Mouse (Mus musculus) thymus, postnatal 14 days (tissue): ENCODE data around the gene Fundc2.
A peak's percentile ranks its signal among the peaks of the same experiment; 100 is the strongest.

Source experiments
- DNase-seq: peaks from one replicate; pipeline ENCODE4 v3.0.0; 2021

The Fundc2 gene

GRCm38 (mm10) chrX:75382195-75382771 is at the start of gene Fundc2, which contains the start of gene F8:
TSS of gene Fundc2 (plus strand) at chrX:75382399.
TSS of gene F8 (minus strand) at chrX:75382615.
- DNase-seq = peak; percentile 82

GRCm38 (mm10) chrX:75370197-75370596 is 12.0 kb upstream of the Fundc2 start:
- DNase-seq = no peak

DNA sequence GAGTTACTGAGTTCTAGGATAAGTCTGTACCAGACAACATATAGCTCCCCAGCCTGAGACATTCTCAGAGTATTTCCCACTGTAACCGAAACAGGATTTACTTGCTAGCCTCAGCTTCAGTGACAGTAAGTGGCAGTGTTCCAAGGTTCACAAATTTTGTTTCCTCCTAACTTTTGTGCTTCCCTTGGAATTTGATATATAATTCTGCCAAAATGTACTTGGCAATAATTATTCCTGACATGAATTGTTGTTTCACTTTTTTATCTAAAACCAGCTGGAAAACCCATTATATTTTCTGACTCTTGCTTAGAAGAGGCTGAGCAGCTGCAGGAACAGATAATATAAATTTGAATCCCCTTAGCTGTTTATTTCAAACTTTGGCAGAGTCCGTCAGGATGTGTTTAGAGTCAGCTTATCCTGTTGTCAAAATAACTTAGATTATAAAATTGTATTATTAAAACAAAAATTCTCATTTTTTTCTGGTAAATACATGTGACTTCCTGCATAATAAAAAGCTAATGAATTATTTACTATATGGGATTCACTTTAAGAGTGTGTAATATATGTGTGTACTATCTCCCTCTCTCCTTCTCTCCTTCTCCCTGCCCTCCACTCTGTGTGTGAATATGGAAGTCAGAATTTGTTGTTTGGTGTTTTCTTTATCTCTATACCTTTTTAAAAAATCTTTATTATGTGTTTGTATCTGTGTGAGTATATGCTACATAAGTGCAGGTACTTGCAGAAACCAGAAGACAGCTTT is 9.4 kb upstream of the Fundc2 start:
- DNase-seq = no peak

DNA sequence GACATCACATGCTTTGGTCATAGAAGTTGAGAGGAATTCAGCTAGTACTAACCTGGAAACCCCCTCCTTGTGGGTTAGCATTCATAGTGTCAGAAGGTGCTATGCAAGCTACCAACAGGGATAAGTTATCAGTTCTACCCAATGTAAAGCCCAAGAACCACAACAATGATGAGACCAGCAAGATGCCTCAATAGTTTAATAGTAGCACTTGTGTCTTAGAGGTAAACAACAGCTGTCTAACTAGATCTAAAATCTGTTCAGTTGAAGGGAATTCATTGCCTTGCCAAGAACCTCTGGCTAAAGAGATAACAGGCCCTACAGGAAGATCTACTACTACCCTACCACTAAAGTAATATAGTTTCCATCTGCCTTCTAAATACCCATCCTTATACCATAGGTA is 5.4 kb upstream of the Fundc2 start:
- no peak for DNase-seq

DNA sequence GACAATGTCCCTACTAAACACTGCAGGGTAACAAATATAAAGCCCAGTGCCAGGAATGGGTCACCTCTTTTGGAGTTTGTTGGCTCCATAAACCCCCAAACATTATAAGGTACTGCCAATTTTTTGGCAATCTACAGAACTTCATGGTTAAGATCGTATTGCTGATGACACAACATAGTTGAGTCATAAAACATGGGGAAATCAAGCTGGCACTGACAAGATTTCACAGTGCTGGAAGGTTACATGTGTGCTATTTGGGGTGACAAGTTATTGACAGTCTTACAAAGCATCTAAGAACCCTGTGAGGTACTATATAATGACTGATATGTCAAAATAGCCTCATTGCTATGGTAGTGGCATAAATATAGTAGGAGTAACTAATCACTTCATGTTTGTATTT is 1.0 kb upstream of the Fundc2 start:
- DNase-seq = no peak

GRCm38 (mm10) chrX:75381699-75382098 is 500 bp upstream of the Fundc2 start:
- no peak for DNase-seq

- no peak for DNase-seq
Observed at GRCm38 (mm10) chrX:75399471-75399870, 17.3 kb downstream of the Fundc2 start.

- DNase-seq = no peak
Observed at GRCm38 (mm10) chrX:75402668-75403067, 20.5 kb downstream of the Fundc2 start.

DNA sequence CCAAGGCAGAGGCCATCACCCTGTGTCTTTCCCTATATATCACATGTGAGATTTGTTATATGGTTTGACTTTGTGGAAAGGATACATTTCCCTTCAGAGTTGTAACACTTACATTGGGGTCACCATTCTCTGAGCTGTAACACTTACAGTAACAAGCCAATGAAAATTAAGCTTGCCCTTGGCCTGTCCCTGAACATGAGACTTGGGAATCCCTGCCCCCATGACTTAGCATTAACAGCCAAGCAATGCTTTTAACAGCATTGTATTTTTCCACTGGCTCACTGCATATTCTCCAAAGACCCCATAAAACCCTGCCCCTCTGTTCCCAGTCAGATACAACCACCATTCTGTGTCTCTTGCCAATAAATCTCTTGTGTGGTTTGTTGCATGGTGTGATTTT is 21.2 kb downstream of the Fundc2 start:
- DNase-seq = no peak

GRCm38 (mm10) chrX:75409711-75410110 is 27.5 kb downstream of the Fundc2 start:
- DNase-seq = no peak

DNA sequence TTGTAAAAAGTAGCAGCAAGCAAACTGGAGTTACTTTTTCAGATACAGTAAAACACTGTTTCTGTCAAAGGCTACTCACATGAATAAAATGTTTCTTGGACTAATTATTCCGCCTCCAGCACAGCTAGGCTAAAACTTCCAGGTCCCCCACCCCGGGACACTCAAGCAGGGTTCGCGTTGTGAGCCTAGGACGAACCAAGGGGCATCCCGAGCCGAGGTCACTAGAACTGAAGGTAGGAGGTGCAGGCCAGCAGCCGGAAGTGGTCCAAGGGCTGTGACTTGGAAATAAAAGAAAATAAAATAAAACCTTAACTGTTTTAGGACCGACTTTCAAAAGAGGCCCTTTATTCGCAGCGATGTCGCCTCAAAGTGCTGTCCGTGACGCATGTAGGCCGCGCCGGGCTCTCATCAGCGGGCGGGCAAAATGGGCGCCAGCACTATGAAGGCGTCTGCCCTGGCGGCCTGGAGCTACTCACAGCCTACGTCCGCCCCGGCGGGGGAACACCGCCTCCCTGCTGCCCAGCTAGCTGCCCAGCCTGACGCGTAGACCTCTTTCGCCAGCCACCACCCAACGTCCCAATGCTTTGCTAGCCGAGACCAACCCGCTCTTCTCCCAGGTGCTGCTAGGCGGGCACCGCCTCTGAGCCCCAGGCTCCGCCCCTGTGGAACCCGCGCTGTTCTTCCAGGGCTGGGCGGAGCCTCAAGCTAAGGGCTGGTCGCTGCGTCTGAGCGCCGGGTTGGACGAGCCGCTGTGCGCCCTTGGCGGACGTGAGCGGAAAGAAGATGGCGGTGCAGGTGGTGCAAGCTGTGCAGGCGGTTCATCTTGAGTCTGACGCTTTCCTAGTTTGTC is 34.0 kb downstream of the Fundc2 start, which contains the start of the genes Cmc4, Mtcp1 and Brcc3:
Cmc4 (minus strand) TSS at position 649 of the 850 bp plus-strand sequence.
Mtcp1 (minus strand) TSS at position 653 of the 850 bp plus-strand sequence.
Brcc3 (plus strand) TSS at position 693 of the 850 bp plus-strand sequence.
- DNase-seq = peak; percentile 90
